Mouse (Mus musculus) kidney, adult 9 months (tissue): ENCODE results near the gene Rffl.

Source experiments
- DNase-seq: peaks from one replicate; pipeline ENCODE4 v3.0.0; 2022

Rffl gene

GRCm38 (mm10) chr11:82763261-82763660 is 107.7 kb downstream of the Rffl start:
- DNase-seq: no peak

- no peak for DNase-seq
Measured at GRCm38 (mm10) chr11:82762286-82762829, 108.7 kb downstream of the Rffl start.

- DNase-seq: no peak
Measured at GRCm38 (mm10) chr11:82755919-82756318, 115.1 kb downstream of the Rffl start.
